Mouse (Mus musculus) urinary bladder, postnatal 25 days (tissue): Measurements from ENCODE around the gene Zfp617.
"Not testable (repeated sequence)": the region's sequence is repeated elsewhere in the genome, so short reads cannot be mapped to it uniquely, and the experiment has no call there.

Experiments used
- DNase-seq: peaks from one replicate; pipeline ENCODE4 v3.0.0; 2022; ENCODE audit warnings: low spot score

Gene Zfp617

DNA sequence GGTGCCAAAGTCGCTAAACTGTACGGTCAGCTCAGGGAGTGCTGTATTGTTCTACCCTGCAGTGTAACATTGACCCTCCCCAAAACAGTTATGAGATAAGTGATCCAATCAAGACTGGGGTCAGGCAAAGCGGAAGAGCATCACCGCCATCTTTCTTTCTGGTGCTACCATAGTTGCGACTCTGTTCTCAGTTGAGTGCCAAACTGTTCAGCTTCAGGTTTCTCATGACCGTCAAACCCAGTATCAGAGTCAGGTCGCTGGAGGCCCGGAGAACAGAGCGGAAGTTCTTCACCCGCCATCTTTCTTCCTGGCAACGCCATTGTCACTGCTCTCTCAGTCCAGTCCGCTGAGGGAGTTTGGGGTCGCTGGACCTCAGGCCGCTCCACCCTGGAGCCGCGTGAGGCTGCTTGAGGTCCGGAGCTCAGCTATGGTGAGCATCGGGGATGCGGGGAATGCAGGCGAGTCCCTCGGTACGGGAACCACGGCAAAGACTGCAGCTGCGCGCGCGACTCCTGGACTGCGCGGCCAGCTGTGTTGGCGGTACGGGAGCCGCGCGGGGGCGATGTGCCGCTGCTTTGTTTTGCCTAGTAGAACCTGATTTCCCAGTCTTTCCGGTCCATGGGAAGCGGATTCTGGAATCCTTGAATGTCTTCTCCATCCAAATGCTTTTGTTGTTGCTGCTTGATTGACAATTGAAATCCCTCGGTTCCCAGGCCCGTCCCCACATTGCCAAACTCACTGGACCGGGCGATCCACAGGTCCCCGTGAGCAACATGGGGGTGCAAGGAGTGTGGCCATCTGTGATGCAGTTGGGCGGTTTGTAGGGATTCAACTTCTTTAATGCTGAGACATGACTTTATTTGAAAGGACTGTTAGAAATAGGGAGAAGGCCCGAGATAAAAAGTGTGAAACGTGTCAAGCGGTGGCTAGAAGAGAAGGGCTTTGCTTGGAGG is at the start of gene Zfp617, which contains the start of gene Zfp882:
Zfp617 (plus strand) TSS at position 327 of the 953 bp plus-strand sequence.
Zfp882 (plus strand) TSS at position 300 of the 953 bp plus-strand sequence.
- DNase-seq, result peak; percentile 80

DNA sequence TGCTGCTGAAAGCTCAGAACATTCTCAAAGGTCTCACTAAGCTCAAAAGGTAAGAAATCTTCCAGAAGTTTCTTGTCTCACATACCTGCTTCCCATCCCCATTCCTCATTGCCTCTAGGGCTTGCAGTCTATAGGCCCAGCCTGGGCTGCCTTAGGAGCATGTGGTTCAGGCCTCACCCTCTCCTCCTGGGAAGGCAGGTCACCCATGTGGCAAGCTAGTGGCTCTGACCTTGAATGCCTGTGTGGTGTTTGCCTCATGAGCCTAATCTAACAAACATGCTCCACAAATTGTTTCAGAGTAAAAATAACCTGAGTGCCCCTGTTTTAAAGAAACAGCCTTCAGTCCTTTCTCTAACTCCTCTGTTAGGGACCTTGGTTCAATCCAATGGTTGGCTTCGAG is 46.9 kb upstream of the Zfp617 start:
- DNase-seq, result not testable (repeated sequence)

DNA sequence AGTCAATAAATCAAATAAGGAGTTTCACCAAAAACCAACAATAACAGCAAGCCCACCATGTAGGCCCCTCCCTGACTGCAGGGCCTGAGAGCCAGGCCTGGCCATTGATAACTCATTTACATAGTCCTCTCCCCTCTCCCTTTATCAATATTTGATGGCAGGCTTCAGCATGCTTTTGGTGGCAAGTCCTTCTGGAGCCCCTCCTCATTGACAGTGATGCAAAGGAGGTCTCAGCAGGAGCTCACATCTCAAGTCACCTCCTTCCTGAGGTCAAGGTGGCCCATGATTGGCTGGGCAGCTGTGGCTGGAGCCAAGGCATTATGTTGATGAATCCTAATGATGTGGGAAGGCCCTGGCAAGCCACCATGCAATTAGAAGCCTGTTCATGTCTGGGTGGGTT is 46.4 kb upstream of the Zfp617 start:
- not testable (repeated sequence) for DNase-seq

DNA sequence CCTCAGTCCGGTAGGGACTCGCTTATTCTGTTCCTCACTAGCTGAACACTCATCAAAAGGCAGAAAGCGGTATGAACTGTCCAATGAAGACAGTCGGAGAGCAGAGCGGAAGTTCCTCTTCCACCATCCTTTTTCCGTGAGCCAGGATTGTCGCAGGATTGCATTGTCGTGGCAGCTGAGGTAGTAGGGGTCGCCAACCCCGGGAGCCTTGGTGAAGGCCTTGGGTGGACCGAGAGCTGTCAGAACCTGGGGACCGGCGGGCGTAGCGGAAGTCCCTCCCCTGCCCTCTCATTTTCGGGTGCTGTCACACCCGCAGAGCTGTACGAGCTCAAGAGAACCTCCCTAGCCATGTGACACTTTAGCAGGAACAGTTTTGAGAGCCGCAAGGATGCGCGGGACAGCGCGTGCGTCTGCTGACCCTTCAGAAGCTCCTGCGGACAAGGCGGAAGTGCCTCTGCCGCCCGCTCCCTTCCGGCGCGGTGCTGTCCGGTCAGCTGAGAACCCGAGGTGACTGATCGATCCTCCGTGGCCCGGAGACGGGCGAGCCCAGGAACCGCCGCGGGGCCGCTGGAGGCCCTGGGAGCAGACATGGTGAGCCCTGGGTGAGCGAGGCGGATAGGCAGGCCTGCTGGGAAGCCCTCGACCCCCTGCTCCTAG is 26.7 kb upstream of the Zfp617 start, which contains the start of gene Zfp709:
Zfp709 (plus strand) TSS at position 402 of the 657 bp plus-strand sequence.
- peak; percentile 53 for DNase-seq

DNA sequence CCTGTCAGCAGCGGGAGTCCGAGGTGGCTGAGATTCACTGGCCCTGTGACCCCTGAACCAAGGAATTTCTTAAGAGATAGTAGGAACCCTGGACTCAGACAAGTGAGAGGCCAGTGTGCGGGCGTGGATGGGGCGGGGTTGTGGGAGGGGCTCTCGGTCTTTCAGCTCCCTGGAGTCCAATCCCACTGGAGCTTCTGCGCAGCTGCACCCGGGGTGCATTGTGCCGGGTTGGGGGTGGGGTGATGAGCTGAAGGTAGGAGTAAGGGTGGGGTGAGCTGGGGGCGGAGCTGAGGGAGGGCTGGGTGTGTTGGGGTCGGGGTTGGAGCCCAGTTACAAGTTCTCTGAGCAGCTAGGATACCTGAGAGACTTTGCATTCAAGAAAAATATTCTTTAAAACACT is 7.8 kb upstream of the Zfp617 start:
- DNase-seq, result not testable (repeated sequence)

DNA sequence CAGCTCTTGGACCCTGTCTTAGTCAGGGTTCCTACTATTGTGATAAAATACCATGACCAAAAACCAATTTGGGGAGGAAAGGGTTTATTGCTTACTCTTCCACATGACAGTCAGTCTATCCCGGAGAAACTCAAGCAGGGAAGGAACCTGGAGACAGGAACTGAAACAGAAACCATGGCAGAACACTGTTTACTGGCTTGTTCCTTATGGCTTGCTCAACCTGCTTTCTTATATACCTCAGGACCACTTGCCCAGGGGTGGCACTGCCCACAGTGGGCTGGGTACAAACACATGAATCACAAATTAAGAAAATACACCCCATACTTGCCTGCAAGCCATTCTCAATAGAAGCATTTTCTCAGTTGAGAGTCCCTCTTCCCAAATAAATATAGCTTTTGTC is 5.4 kb upstream of the Zfp617 start:
- not testable (repeated sequence) for DNase-seq

DNA sequence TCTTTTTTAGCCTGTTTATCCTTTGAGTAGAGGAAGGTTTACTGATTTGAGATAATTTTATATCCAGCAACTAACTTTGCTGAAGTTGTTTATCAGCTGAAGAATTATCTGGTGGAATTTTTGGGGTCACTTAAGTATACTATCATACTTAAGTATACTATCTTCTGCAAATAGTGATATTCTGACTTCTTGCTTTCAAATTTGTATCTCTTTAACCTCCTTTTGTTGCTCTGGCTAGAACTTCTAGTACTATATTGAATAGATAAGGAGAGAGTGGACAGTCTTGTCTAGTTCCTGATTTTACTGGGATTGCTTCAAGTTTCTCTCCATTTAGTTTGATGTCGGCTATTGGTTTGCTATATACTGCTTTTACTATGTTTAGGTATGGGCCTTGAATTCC is 1.6 kb upstream of the Zfp617 start:
- no peak for DNase-seq

DNA sequence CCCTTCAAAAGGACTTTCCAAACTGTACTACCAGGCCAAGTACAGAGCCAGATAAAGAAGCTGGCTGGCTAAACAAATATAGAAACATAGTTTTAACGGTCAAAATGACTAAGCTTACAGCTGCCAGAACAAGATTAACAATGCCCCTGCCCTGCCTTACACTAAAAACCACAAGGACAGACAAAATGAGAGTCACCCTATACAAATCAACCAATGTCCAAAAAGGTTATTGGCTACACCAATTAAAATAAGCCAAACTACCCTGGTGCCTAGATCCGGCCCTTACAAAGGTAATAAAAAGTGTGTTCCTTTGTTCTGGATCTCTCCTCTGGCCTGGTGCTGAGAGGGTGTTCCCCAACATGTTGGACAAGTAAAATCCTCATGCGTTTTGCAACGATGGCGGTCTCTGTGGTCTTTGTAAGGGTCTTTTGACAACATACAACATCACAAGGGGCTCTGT is 607 bp upstream of the Zfp617 start:
- DNase-seq, result no peak

DNA sequence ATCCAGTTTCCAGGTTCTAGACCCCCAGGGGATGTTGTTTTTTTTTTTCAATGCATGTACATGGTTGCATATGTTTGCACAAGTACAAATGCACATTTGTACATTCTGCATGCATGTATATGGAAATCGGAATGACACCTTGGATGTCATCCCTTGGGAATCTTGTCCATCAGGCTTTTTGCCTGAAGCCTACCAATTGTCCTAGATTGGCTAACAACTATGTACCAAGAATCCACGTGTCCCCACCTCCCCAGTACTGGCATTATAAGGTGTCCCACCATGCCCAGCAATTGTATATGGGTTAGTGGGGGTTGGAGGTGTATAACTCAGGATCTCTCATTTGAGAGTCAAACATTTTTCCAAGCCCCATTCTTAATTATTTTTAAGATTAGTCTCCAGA is 3.9 kb downstream of the Zfp617 start:
- no peak for DNase-seq

DNA sequence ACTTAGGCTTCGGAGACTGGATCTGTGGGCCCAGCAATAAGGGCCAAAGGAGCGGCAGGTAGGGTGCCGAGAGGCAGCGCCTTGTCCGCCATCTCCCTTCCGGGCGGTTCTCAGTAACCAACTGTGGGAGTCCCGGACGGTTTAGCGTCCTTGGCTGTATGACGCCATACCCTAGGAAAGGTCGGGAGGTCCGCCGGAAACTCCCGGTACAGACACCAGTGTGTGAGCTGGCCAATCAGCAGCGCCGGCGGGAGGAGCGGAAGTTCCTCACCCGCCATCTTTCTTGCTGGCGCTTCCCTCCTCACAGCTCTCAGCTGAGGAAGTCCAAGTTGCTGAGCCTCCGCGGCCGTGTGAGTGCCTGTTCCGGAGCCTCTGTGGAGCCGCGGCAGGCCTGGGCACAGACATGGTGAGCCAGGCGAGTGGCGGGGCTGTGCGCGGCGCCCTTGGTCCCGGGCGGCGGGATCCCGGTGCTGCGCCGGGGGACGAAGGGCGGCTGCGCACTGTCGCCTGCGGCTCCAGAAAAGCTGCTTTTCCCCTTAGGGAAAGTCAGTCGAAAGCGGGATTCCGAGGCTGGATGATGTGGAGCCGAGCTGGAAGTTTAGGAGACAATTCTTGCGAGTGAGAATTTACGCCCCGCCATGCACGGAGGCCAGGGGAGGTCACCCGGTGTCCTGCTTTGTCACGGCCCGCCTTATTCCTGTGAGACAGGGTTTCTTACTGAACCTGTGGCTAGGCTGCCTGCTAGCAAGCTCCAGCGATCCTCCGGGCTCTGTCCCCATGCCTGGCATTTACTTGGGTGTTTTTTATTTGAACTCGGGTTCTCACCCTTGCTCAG is 14.3 kb downstream of the Zfp617 start:
- peak; percentile 84 for DNase-seq

DNA sequence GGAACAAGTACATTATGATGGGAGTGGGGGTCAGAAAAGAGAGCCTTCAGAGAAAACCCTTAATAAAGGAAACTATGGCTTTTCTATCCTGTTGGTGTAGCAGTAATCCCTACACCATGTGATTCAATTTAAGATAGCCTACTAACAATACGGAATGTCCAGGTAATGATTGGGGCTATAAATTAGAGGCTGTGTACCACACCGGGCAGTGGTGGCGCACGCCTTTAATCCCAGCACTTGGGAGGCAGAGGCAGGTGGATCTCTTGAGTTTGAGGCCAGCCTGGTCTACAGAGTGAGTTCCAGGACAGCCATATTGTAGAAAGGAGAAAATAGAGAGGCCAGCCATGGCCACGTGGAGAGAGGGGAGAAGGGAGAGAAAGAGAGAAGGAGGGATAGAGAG is 17.4 kb downstream of the Zfp617 start:
- DNase-seq, result no peak

DNA sequence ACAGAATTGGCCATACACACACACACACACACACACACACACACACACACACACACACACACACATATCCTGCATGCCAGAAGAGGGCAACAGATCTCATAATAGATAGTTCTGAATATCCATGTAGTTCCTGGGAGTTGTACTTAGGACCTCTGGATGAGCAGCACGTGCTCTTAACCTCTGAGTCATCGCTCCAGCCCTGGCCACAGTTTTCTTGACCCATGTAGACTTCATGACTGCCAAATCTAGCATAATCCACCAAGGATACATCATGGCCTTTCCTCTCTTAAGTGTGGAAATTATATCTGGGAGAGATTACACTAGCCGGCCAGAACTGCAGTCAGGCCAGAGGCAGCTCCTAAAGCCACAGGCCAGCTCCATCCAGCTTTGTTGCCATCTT is 18.1 kb downstream of the Zfp617 start:
- no peak for DNase-seq

DNA sequence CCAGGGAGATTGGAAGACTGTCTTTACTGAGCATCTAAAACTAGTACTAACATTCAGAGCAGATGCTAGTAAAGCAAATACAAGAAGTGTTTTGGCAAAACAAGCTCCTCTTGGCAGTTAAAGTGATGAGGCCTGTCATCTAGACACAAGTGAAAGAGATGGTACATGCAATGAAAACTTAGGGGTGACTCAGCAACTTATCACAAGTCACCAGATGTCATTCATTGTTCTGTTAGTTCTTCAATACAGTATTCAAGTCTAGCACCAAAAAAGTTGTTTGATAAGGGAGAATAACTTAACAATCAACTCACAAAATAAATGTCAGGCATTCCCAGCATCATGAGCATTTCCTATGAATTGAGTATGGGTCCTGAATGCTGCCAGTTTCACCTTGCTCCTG is 19.3 kb downstream of the Zfp617 start:
- no peak for DNase-seq

DNA sequence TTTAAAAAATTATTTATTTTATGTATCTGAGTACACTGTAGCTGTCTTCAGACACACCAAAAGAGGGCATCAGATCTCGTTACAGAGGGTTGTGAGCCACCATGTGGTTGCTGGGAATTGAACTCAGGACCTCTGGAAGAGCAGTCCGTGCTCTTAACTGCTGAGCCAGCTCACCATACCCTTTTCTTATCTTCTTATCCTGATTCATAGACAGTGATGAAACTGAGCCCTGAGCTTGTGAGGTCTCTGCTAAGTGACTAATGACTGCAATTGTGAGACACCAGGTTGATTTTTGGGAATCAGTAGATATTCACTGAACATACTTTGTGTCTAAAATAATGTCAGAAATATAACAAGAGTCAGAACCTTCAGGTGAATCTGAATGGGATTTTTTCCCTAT is 29.6 kb downstream of the Zfp617 start:
- DNase-seq, result not testable (repeated sequence)

DNA sequence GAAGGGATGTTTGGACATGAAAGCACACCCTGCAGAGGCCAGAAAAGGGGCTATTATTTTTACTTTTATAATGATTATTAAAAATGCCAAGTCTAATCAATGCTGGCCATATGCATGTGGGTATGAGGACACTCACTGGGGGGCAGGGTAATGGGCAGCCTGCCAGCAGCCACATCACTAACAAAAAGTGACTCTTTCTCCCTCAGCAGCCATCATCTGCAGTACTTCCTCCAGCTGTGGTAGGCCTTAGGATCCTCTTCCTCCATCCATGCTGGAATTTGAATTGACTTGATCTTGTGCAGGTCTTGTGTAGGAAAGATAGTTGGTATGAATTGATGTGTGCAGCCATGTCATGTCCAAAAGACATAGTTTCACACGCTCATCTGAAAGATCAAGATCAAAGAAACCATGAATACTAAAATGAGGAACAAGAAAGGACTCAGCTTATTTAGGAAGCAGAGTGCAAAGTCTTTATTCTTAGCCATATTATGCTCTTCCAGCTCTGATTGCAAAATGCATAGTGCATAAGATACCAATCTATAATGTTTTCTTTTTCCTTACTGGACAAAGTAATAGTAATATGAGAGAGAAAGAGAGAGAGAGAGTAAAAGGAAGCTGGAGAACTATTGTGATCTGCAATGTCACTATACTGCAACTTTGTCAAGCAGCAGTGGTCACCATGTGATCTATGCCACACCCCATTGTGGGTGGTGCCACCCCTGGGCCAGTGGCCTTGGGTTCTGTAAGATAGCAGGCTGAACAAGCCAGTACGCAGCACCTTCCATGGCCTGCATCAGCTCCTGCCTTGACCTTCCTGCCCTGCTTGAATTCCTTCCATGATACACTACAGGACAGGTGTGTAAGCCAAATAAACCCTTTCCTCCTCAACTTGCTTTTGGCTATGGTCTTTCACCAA is 32.1 kb downstream of the Zfp617 start:
- DNase-seq, result no peak

DNA sequence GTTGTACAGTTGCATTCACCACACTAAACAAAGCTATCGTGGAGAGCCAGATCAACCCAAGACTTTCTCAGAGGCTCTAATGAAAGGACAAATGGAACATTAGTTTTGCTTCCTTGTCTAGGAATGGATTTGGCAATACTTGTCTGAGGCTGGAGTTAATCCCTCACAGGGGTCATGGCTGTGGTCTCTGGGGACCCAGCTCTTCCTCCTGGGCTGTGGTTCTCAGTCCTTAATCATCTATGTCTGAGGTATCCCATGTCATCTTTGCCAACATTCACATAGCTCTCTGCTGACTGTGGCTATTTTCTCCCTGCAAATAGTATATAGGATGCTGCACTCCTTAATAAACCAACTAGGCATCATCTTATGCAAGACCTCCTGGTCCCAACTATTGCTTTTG is 33.3 kb downstream of the Zfp617 start:
- no peak for DNase-seq

DNA sequence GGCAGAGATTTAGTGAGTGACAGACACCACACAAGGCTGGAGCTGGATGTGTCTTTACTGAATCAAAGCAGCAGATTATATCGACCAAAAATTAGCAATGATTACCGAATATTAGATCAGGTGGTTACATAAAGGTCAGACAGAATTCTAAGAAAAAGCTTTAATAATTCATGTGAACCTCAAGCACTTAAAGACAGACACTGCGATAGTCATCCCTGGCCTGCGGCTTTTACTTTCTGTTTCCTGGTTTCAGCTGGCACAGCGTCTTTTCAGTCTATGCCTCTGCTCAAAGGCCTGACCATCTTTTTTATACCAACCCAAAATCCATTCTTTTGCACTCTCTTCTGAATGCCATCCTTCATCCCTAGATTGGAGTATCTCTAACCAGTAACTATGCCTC is 40.2 kb downstream of the Zfp617 start:
- DNase-seq, result no peak

DNA sequence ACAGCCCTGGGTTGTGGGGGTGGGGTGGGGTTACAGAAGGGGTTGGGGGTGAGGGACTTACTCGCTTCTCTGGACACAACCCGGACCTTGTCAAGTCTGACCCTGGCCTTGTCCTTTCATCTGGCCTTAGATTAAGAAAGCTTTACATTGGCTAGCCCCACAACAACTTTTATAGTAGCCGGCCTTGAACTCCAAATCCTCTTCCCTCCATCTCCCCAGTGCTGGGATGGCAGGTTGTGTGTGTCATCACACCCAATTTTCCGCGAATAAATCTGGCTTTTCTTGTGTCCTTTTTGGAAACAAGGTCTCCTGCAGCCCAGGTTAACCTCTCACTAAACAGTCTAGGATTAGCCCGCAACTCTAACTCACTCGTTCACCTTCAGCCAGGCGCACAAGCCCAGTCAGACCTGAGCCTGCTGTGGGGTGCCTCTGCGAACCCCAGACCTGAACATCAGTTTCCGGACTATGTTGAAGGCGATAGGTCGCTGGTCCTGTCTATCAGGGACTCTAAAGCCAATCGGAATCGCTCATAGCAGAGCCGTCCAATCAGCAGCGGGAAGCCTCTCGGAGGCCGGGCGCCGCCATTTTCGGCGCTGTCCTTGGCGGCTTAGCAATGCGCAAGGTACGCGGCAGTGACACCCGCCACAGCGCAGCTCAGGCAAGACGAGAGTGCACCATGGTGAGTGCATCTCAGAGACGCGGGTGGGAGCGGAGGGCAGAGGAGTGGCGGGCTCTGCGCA is 42.2 kb downstream of the Zfp617 start, which contains the start of gene Zfp961:
Zfp961 (plus strand) TSS at position 557 of the 740 bp plus-strand sequence.
- DNase-seq, result peak; percentile 97

DNA sequence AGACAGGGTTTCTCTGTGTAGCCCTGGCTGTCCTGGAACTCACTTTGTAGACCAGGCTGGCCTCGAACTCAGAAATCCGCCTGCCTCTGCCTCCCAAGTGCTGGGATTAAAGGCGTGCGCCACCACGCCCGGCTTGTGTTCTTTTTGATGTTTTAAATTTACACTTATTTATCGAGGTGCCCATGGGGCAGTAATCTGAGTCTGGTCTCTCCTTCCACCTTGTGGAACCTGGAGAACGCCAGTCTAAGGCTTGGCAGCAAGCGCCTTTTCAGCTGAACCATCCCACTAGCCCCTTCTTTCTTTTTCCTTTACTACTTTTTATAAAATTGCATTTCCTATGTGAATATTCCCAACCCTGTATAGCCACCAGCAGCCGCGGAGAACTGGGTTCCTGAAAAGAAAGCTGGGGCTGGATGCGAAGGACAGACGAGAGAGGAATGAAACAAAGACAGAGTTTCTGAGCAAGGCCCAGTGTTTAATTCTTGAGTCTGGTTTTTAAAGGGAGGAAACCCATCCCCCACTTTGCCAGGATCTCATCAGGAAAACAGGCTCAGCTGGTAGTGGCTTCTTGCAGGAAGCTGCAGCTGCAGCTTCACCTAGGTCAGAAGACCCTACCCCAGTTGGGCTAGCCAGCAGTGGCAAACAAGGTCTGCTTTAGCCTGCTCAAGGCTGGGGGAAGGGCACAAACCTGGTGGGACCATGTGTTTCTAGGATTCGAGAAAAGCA is 43.2 kb downstream of the Zfp617 start:
- DNase-seq, result no peak
